Mouse (Mus musculus) forebrain, embryonic 11.5 days (tissue): ENCODE results near the gene Cdyl2. TPM values are rescaled to one million over a fixed set of nuclear protein-coding genes. Genes with fewer than 3 reads are reported as not detected.

Experiments used
- ATAC-seq: fragments of 200-750 bp; cut with Nextera tagmentation; replicated peaks from 2 replicates; pipeline ENCODE4 v1.8.0; 2017; ENCODE audit warnings: moderate TSS enrichment; ENCODE audit not compliant: low FRiP score
- DNase-seq: peaks from one replicate; pipeline ENCODE4 v3.0.0-alpha.2; 2017; ENCODE audit warnings: low spot score
- H3K27ac ChIP-seq: fragments of 300-500 bp; sonication (generic); 2 replicates; pipeline ENCODE4 v1.5.1; 2014; ENCODE audit warnings: low read depth, low read length
- H3K27me3 ChIP-seq: fragments of 300-500 bp; sonication (generic); 2 replicates; pipeline ENCODE4 v1.6.1; 2014; ENCODE audit warnings: mild to moderate bottlenecking, low read length, mixed read lengths; ENCODE audit not compliant: control insufficient read depth, insufficient read depth
- H3K36me3 ChIP-seq: fragments of 300-500 bp; sonication (generic); 2 replicates; pipeline ENCODE4 v1.6.1; 2014; ENCODE audit warnings: mild to moderate bottlenecking, low read length, moderate library complexity, mixed read lengths; ENCODE audit not compliant: control insufficient read depth, insufficient read depth
- H3K4me1 ChIP-seq: fragments of 300-500 bp; sonication (generic); replicated peaks from 2 replicates; pipeline ENCODE4 v1.6.1; 2014; ENCODE audit warnings: low read length, mixed read lengths; ENCODE audit not compliant: control insufficient read depth, insufficient read depth
- H3K4me2 ChIP-seq: fragments of 300-500 bp; sonication (generic); 2 replicates; pipeline ENCODE4 v1.6.1; 2014; ENCODE audit warnings: low read depth, mild to moderate bottlenecking, low read length, moderate library complexity, mixed read lengths; ENCODE audit not compliant: severe bottlenecking
- H3K4me3 ChIP-seq: fragments of 300-500 bp; sonication (generic); 2 replicates; pipeline ENCODE4 v1.5.1; 2014; ENCODE audit warnings: low read depth, low read length
- H3K9ac ChIP-seq: fragments of 300-500 bp; sonication (generic); 2 replicates; pipeline ENCODE4 v1.6.1; 2014; ENCODE audit warnings: low read length
- H3K9me3 ChIP-seq: fragments of 300-500 bp; sonication (generic); 2 replicates; pipeline ENCODE4 v1.6.1; 2016; ENCODE audit warnings: low read length, mixed read lengths; ENCODE audit not compliant: control insufficient read depth
- WGBS: fragments of 180-500 bp; shearing (Covaris S2); extraction: QIAGEN DNeasy Blood & Tissue Kit; methylation state at CpG from one replicate; pipeline ENCODE4 v1.1.7; 2014; 5-methylcytosine and 5-hydroxymethylcytosine counted together
- polyA plus RNA-seq: library from polyadenylated mRNA; unstranded; fragments of >200 nt; fragmentation: Nextera tagmentation; extraction: Ambion mirVana; gene quantifications from 2 replicates; pipeline ENCODE4 v1.2.1, GENCODE M21; 2014

Gene Cdyl2
- polyA plus RNA-seq, 1 experiment from 2014 or later: 8.3 TPM

- no peaks in the 10 kb centered on the region for H3K27me3 ChIP-seq
- ATAC-seq: no peak
- H3K36me3 ChIP-seq: no peaks in the 10 kb centered on the region
- no peak for DNase-seq
- H3K4me3 ChIP-seq: no peak overlapping the region
- H3K27ac ChIP-seq: no peak overlapping the region
- no peaks in the 10 kb centered on the region for H3K4me1 ChIP-seq
- 94% methylated on average over 4 of the region's 4 CpGs for WGBS
- H3K4me2 ChIP-seq: no peak overlapping the region
- H3K9ac ChIP-seq: no peak overlapping the region
- no peaks in the 10 kb centered on the region for H3K9me3 ChIP-seq
Observed at GRCm38 (mm10) chr8:116602806-116603205, 130.0 kb downstream of the Cdyl2 start.

DNA sequence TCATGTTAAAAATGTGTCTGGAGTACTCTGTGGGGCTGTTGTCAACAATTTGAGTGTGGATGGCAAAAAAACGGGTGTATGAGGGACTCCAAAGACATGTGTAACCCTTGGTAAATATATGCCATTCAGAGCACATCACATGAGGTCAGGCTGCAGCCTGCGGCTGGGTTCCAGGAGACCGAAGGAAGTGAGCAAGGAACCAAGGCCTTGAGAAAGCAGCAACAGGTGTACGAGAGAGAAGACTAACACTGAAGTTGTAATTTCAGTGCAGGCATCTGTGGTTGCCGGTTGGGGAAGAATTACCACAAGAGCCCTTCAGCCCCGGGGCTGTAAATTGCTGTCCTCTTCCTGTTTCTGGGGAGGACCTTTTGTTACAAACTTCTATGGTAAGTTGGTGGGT is 133.1 kb downstream of the Cdyl2 start:
- H3K9ac ChIP-seq: no peak overlapping the region
- no peaks in the 10 kb centered on the region for H3K9me3 ChIP-seq
- WGBS: 86% methylated on average over 6 of the region's 6 CpGs
- no peak overlapping the region for H3K4me3 ChIP-seq
- no peak overlapping the region for H3K27ac ChIP-seq
- DNase-seq (no peak), ATAC-seq (no peak)
- H3K27me3 ChIP-seq: no peaks in the 10 kb centered on the region
- H3K36me3 ChIP-seq: no peaks in the 10 kb centered on the region
- H3K4me2 ChIP-seq: no peak overlapping the region
- H3K4me1 ChIP-seq: no peaks in the 10 kb centered on the region

DNA sequence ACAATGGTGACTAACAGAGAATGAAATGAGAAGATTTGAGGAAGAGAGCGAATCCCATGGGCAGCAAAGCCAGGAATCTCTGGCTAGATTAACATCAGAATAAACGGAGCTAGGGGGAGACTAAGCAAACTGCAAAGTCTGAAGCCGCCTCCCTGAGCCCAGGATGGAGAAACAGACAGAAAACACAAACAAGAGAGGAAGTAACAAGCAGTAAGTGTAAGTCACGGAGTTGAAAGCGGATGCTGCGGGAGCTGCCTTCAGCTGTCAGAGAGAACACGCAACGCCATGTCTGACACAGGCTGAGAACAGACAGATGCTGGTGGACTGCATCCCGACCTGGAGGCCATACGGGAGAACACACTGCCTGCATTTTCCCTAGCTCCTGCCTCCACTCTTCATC is 141.6 kb downstream of the Cdyl2 start:
- Histone ChIP-seq H3K27me3 (no peaks in the 10 kb centered on the region), H3K4me3 (no peak overlapping the region), H3K4me2 (no peak overlapping the region), H3K4me1 (no peaks in the 10 kb centered on the region), H3K36me3 (no peaks in the 10 kb centered on the region), H3K9ac (no peak overlapping the region), H3K9me3 (no peaks in the 10 kb centered on the region), H3K27ac (no peak overlapping the region)
- ATAC-seq (no peak), DNase-seq (no peak)
- 74% methylated on average over 10 of the region's 10 CpGs for WGBS

- WGBS: 89% methylated on average over 4 of the region's 4 CpGs
- ATAC-seq: no peak
Observed at GRCm38 (mm10) chr8:116590546-116590945, 142.2 kb downstream of the Cdyl2 start.

GRCm38 (mm10) chr8:116590106-116590505 is 142.7 kb downstream of the Cdyl2 start:
- H3K9me3 ChIP-seq: no peaks in the 10 kb centered on the region
- ATAC-seq (no peak), DNase-seq (no peak)
- no peak overlapping the region for H3K4me3 ChIP-seq
- no peak overlapping the region for H3K4me2 ChIP-seq
- H3K27ac ChIP-seq: no peak overlapping the region
- H3K36me3 ChIP-seq: no peaks in the 10 kb centered on the region
- H3K9ac ChIP-seq: no peak overlapping the region
- H3K4me1 ChIP-seq: no peaks in the 10 kb centered on the region
- 93% methylated on average over 14 of the region's 14 CpGs for WGBS
- H3K27me3 ChIP-seq: no peaks in the 10 kb centered on the region

More at GRCm38 (mm10) chr8:116590546-116590945, 142.2 kb downstream of the Cdyl2 start:
- H3K4me2 ChIP-seq: no peak overlapping the region
- no peak for DNase-seq
- H3K9ac ChIP-seq: no peak overlapping the region
- no peaks in the 10 kb centered on the region for H3K27me3 ChIP-seq
- no peaks in the 10 kb centered on the region for H3K4me1 ChIP-seq
- H3K9me3 ChIP-seq: no peaks in the 10 kb centered on the region
- no peaks in the 10 kb centered on the region for H3K36me3 ChIP-seq
- H3K4me3 ChIP-seq: no peak overlapping the region
- no peak overlapping the region for H3K27ac ChIP-seq

DNA sequence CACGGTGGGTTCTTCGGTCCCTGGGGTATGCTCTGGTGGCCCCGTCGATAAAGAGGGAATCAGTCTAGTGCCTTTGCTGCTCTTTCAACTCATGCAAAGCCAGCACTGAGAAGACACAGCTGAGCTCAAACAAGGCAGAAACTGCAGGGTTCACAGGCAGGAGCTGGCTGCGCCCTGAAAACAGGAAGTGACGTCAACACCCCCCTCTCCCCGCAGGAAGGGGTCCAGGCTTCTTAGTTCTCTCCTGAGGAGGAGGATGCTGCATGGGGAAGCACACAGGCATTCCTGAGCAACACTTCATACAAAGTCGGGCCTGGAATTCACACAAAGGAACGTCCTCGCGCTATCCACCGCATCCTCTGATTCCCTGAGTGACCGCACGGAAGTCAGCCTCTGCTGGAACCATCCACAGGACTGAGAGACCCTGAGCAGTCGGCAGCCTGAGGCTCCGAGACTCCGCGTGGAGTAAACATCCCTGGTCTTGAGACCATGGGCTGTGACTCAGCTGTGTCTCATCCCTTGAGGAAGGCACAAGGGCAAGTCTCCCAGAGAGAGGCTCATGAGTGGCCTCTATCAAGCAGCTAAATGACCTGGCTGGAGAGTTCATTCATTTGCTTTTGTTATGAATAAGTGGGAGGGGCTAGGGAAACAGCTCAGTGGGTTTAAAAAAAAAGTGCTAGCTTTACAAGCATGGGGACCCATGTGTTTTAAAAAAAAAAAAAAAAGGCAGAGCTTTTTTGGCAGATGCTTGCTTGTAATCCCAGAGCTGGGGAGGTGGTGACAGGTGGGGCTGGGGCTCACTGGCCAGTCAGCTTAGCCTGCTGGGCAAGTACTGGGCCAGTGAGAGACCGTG is 144.9 kb downstream of the Cdyl2 start:
- Histone ChIP-seq H3K9me3 (no peaks in the 10 kb centered on the region; the same call in 1 of the 2 replicates), H3K9ac (no peak overlapping the region), H3K4me2 (no peak overlapping the region), H3K27me3 (no peaks in the 10 kb centered on the region), H3K36me3 (no peaks in the 10 kb centered on the region), H3K27ac (no peak overlapping the region), H3K4me3 (no peak overlapping the region), H3K4me1 (no peaks in the 10 kb centered on the region)
- DNase-seq (no peak), ATAC-seq (no peak)
- WGBS: 85% methylated on average over 19 of the region's 19 CpGs

- H3K27me3 ChIP-seq: no peaks in the 10 kb centered on the region
- DNase-seq (no peak), ATAC-seq (no peak)
- no peaks in the 10 kb centered on the region; the same call in 1 of the 2 replicates for H3K9me3 ChIP-seq
- H3K4me1 ChIP-seq: no peaks in the 10 kb centered on the region
- WGBS: 91% methylated on average over 11 of the region's 11 CpGs
- no peaks in the 10 kb centered on the region for H3K36me3 ChIP-seq
- no peak overlapping the region for H3K9ac ChIP-seq
- H3K4me2 ChIP-seq: no peak overlapping the region
- no peak overlapping the region for H3K4me3 ChIP-seq
- no peak overlapping the region for H3K27ac ChIP-seq
Observed at GRCm38 (mm10) chr8:116581318-116582019, 151.3 kb downstream of the Cdyl2 start.

GRCm38 (mm10) chr8:116576732-116577131 is 156.1 kb downstream of the Cdyl2 start:
- H3K9me3 ChIP-seq: no peaks in the 10 kb centered on the region
- no peaks in the 10 kb centered on the region for H3K27me3 ChIP-seq
- no peaks in the 10 kb centered on the region for H3K4me1 ChIP-seq
- DNase-seq (no peak), ATAC-seq (no peak)
- 81% methylated on average over 2 of the region's 2 CpGs for WGBS
- H3K4me3 ChIP-seq: no peak overlapping the region
- no peak overlapping the region for H3K9ac ChIP-seq
- H3K36me3 ChIP-seq: no peaks in the 10 kb centered on the region
- no peak overlapping the region for H3K27ac ChIP-seq
- H3K4me2 ChIP-seq: no peak overlapping the region
